Mouse (Mus musculus): ENCODE measurements at regions not wholly inside any gene's neighbourhood (a gene's known extent, or its start where the extent isn't known, plus 50 kb on each side); places are given as distances from the start of the nearest gene placed in this dataset.

DNA sequence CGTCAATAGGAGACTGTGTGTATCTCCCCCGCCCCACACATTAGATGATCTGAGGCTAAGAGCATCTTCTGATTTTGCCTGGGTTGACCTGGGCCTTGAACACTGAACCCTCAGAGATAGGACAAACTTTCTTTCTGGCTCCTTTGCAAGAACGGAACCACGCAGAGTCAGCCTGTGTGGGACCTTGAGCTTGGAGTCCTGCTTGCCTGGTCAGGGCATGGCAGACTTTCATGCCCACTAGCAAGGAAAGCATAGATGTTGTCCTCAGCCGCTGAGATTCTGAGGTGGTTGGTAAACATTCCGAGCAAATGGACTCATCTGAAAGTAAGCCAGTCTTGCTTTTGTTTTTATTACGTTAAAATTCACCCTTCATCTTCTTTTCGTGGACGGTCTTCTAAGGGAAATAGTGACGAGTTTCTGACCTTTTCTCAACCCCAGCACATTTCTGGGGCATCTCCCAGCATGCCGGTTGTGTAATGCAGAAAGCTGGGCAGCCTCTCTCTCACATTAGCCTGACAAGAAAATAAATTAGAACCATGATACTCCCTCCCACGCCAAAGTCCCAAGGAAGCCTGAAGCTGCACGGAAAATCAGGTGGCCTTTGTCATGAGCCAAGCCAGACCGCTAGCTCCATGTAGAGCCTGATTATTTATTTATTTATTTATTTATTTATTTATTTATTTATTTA, 79.2 kb upstream of the Ppm1b start:
- no peak overlapping the region for H3K4me3 ChIP-seq (replicated peaks; ENCODE audit: control insufficient read depth, low read depth, low read length)
- H3K27ac ChIP-seq (ENCODE audit: control insufficient read depth, insufficient read depth, low read depth, low read length, poor library complexity), result no peak overlapping the region
- peaks cover 3% of the 10 kb centered on the region; the same call in 1 of the 2 replicates for H3K4me1 ChIP-seq (ENCODE audit: control insufficient read depth, insufficient read depth, low read length)
- WGBS, result 78% methylated on average over 14 of the region's 14 CpGs
- TF ChIP-seq POLR2A (IDR thresholded peaks at IDR 0.05; ENCODE audit: borderline replicate concordance, control insufficient read depth, low read depth, low read length) (no peak), CTCF (IDR thresholded peaks at IDR 0.05; ENCODE audit: control insufficient read depth, insufficient read depth, low read length) (no peak)

DNA sequence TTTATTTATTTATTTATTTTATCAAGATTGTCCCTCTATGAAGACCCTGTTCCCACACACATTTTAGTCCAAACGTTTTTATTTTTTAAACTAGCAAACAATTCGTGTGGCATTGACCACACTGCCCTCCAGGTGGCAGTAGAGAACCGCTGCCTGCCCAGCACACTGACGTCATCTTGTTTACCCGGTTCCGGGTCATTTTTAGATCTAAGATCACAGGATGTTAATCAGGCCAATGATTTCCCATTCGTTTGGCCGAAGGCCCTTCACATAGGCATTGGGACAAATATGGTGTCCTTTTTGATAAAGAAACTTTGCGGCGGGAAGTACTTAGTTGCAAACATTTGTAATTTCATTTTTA, 78.7 kb upstream of the Ppm1b start:
- H3K4me3 ChIP-seq (replicated peaks; ENCODE audit: control insufficient read depth, low read depth, low read length), result no peak overlapping the region
- 11% methylated on average over 10 of the region's 10 CpGs for WGBS

DNA sequence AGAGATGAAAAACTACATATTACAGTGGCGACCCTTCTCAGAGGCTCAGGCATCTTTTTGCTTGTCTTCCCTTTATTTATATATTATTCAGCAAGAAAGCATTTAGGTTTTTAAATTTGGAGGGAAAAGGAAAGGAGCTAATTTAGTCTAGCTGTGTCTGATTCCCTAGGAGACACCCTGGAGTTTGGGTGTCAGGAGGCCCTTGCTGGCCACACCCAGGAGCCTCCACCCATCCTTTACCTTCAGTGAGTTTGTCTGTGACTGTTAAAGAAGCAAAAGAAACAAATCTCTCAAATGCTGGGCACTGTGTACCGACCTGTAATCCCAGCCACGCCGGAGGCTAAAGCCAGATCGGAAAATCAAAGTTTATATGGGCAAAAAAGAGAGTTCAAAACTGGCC, 78.2 kb upstream of the Ppm1b start:
- no peak overlapping the region for H3K4me3 ChIP-seq (replicated peaks; ENCODE audit: control insufficient read depth, low read depth, low read length)

More for the DNA sequence above, 78.7 kb upstream of the Ppm1b start:
- peak; percentile 96 for TF ChIP-seq CTCF (IDR thresholded peaks at IDR 0.05; ENCODE audit: control insufficient read depth, insufficient read depth, low read length)
- no peak for TF ChIP-seq POLR2A (IDR thresholded peaks at IDR 0.05; ENCODE audit: borderline replicate concordance, control insufficient read depth, low read depth, low read length)
- Histone ChIP-seq H3K4me1 (ENCODE audit: control insufficient read depth, insufficient read depth, low read length) (peaks cover 3% of the 10 kb centered on the region; the same call in 1 of the 2 replicates), H3K27ac (ENCODE audit: control insufficient read depth, insufficient read depth, low read depth, low read length, poor library complexity) (no peak overlapping the region)

DNA sequence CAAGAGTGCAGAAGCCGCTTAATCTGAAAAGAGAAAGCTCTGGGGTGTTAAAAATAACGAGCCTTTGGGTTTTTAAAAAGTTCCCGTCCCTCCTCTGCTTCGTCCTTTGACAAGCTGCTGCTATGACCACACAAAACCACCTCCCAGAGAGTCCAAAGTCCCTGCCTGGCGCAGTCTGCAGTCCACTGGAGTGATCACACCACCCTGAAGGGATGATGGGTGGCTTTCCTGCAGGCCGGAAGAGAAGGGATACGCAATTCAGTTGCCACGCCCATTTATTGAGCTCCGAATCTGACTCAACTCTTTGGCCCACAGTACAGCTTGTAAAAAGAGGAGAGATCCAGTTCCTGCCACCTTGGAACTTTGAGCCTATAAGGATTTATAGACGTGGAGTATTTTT, 77.4 kb upstream of the Ppm1b start:
- WGBS, result 84% methylated on average over 10 of the region's 10 CpGs
- TF ChIP-seq POLR2A (IDR thresholded peaks at IDR 0.05; ENCODE audit: borderline replicate concordance, control insufficient read depth, low read depth, low read length) (no peak), CTCF (IDR thresholded peaks at IDR 0.05; ENCODE audit: control insufficient read depth, insufficient read depth, low read length) (no peak)
- no peak overlapping the region for H3K4me3 ChIP-seq (replicated peaks; ENCODE audit: control insufficient read depth, low read depth, low read length)
- H3K27ac ChIP-seq (ENCODE audit: control insufficient read depth, insufficient read depth, low read depth, low read length, poor library complexity), result no peak overlapping the region
- H3K4me1 ChIP-seq (ENCODE audit: control insufficient read depth, insufficient read depth, low read length), result peaks cover 3% of the 10 kb centered on the region; the same call in 1 of the 2 replicates

More for the DNA sequence above, 78.2 kb upstream of the Ppm1b start:
- H3K4me1 ChIP-seq (ENCODE audit: control insufficient read depth, insufficient read depth, low read length), result peaks cover 3% of the 10 kb centered on the region; the same call in 1 of the 2 replicates
- 85% methylated on average over 5 of the region's 5 CpGs for WGBS
- H3K27ac ChIP-seq (ENCODE audit: control insufficient read depth, insufficient read depth, low read depth, low read length, poor library complexity), result no peak overlapping the region
- TF ChIP-seq CTCF (IDR thresholded peaks at IDR 0.05; ENCODE audit: control insufficient read depth, insufficient read depth, low read length) (no peak), POLR2A (IDR thresholded peaks at IDR 0.05; ENCODE audit: borderline replicate concordance, control insufficient read depth, low read depth, low read length) (no peak)

DNA sequence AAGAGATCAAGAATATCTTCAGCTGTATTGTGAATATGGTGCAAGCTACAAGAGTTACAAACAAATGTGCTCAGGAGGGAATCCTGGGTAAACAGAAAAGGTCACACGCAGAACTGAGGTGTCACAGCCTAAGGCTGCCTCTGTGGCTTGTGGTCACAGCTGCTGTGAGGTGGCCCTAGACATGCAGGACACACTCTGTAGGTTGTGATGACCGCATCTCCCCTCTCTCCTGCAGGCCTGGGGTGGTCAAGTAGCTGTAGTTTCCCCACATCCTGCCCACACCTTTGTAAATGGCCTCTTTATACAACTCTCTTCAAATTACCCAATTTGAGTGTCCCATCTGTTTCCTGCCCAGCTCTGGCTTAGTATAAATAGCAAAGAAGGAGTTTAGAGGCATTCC, 75.6 kb upstream of the Ppm1b start:
- TF ChIP-seq CTCF (IDR thresholded peaks at IDR 0.05; ENCODE audit: control insufficient read depth, insufficient read depth, low read length) (no peak), POLR2A (IDR thresholded peaks at IDR 0.05; ENCODE audit: borderline replicate concordance, control insufficient read depth, low read depth, low read length) (no peak)
- H3K4me3 ChIP-seq (replicated peaks; ENCODE audit: control insufficient read depth, low read depth, low read length), result no peak overlapping the region
- peaks cover 3% of the 10 kb centered on the region; the same call in 1 of the 2 replicates for H3K4me1 ChIP-seq (ENCODE audit: control insufficient read depth, insufficient read depth, low read length)
- 22% methylated on average over 2 of the region's 2 CpGs for WGBS
- H3K27ac ChIP-seq (ENCODE audit: control insufficient read depth, insufficient read depth, low read depth, low read length, poor library complexity), result no peak overlapping the region

DNA sequence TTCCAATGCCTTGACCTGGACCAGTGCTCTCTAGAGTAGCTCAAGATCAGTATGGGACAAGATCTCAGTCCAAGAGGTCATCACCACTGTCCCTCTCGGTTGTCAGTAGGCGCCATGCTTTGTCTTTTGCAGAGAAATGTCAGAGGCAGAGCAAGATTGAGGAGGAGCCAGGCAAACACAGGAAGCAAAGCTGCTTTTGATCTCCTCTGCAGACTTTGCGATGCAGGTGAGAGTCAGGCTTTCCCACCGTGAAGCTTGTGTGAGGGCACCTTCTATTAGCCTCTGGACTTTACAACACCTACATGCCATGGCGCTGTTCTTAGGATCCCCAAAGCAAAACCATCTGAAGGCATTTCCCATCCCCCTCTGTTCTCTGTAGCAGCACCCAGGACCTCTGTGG, 68.0 kb upstream of the Ppm1b start:
- H3K27ac ChIP-seq (ENCODE audit: control insufficient read depth, insufficient read depth, low read depth, low read length, poor library complexity), result no peak overlapping the region
- TF ChIP-seq CTCF (IDR thresholded peaks at IDR 0.05; ENCODE audit: control insufficient read depth, insufficient read depth, low read length), result no peak
- TF ChIP-seq POLR2A (IDR thresholded peaks at IDR 0.05; ENCODE audit: borderline replicate concordance, control insufficient read depth, low read depth, low read length), result no peak
- WGBS, result 86% methylated on average over 5 of the region's 5 CpGs

DNA sequence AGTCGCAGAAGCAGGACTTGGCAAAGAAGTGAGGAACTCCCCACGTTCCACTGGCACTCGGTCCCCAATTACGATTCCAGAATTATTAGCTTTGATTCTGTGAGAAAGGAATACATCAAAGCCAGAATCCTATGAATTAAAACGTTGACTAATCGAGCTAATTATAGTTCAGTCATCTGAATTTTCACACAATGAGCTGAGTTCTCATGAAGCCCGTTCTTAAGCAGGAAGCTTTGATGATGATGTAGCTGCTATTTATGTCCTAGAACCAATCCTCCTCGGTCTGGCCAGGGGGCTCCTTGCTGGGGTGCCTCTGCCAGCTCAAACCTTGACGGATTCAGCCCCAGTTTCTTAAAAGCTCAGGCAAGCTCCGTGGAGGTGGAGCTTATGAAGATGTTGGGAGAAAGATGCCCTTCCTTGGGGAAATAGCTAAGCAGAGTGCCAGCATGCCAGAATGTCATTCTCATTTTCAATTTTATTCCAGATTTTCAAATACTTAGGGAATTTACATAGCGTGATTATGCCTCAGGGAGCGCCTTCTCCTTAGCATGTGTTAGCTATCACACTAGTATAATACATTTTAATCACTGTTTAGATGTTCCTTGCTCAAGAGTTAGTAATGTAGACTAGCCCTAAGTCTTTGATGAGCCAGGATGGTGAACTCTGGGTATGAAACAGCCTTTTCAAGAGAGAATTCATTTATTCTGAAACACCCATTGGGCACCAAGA, 65.5 kb upstream of the Ppm1b start:
- TF ChIP-seq CTCF (IDR thresholded peaks at IDR 0.05; ENCODE audit: control insufficient read depth, insufficient read depth, low read length) (no peak), POLR2A (IDR thresholded peaks at IDR 0.05; ENCODE audit: borderline replicate concordance, control insufficient read depth, low read depth, low read length) (no peak)
- 59% methylated on average over 12 of the region's 12 CpGs for WGBS
- no peak overlapping the region for H3K4me3 ChIP-seq (replicated peaks; ENCODE audit: control insufficient read depth, low read depth, low read length)

More for the DNA sequence above, 68.0 kb upstream of the Ppm1b start:
- H3K4me3 ChIP-seq (replicated peaks; ENCODE audit: control insufficient read depth, low read depth, low read length), result no peak overlapping the region
- no peaks in the 10 kb centered on the region for H3K4me1 ChIP-seq (ENCODE audit: control insufficient read depth, insufficient read depth, low read length)

DNA sequence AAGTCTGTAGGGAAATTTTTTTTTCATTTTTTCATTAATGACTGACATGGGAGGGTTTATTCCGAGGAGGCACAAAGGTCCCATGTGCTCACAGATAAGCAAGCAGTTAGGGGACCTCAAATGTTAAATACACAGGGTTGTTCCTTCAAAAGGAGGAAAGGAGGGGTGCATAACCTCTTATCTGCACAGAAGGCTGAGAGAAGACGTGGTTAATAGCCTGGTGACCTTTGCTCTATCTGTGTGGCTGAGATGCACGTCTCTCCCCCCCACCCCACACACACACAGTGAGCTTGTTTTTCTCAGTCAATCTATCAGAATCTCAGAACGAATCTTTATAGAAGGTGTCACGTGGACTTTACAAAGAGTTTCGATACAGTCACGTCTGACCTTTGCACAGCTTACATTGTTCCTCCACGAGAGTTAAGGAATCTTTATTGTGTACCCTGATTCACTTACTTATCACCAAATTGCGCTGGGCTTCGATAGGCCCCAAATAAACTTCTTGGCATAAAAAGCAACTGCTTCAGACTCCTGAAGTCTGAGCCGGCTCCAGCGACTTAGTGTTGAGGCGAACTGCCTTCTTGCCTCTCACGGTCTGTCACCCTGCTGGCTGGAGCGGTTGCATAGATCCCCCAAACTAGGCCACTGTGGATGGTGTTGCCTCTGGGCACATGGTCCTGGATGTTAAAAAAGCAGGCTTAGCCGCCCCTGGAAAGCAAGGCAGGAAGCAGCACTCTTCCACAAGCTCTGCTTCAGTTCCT, 63.1 kb upstream of the Ppm1b start:
- Histone ChIP-seq H3K27ac (ENCODE audit: control insufficient read depth, insufficient read depth, low read depth, low read length, poor library complexity) (no peak overlapping the region), H3K4me3 (replicated peaks; ENCODE audit: control insufficient read depth, low read depth, low read length) (no peak overlapping the region), H3K4me1 (ENCODE audit: control insufficient read depth, insufficient read depth, low read length) (no peaks in the 10 kb centered on the region)
- TF ChIP-seq CTCF (IDR thresholded peaks at IDR 0.05; ENCODE audit: control insufficient read depth, insufficient read depth, low read length), result no peak
- no peak for TF ChIP-seq POLR2A (IDR thresholded peaks at IDR 0.05; ENCODE audit: borderline replicate concordance, control insufficient read depth, low read depth, low read length)
- 64% methylated on average over 16 of the region's 16 CpGs for WGBS

More for the DNA sequence above, 65.5 kb upstream of the Ppm1b start:
- no peak overlapping the region for H3K27ac ChIP-seq (ENCODE audit: control insufficient read depth, insufficient read depth, low read depth, low read length, poor library complexity)
- no peaks in the 10 kb centered on the region for H3K4me1 ChIP-seq (ENCODE audit: control insufficient read depth, insufficient read depth, low read length)
